Mouse (Mus musculus) cortical plate, adult 2 months (tissue): ENCODE data around the gene Phykpl.

Source experiments
- CTCF ChIP-seq: fragments of 200-500 bp; IDR thresholded peaks from 2 replicates; pipeline ENCODE4 v1.5.1; 2011; ENCODE audit warnings: mild to moderate bottlenecking, control low read depth, low read length; ENCODE audit not compliant: insufficient read depth; ENCODE audit errors: extremely low read depth
- POLR2A ChIP-seq: fragments of 200-500 bp; IDR thresholded peaks from 2 replicates; pipeline ENCODE4 v1.6.1; 2011; ENCODE audit warnings: mild to moderate bottlenecking, low read length, control low read depth; ENCODE audit not compliant: insufficient read depth; ENCODE audit errors: extremely low read depth

DNA sequence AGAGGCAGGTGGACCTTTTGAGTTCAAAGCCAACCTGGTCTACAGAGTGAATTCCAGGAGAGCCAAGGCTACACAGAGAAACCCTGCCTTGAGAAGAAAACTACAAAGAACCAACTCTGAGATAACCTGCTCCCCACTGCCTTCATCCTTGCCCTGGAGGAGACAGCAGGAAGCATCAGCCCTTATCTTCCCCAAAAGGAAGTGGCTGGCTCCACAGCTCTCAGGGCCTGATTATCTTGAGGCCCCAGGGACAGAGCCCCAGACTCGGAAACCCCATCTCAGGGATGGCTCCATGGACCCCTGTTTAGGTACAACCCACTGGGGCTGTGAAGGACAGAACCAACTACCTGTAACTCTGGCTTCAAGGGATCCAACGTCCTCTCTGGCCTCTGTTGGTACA is 40.1 kb upstream of the Phykpl start:
- no peak for TF ChIP-seq POLR2A
- no peak for TF ChIP-seq CTCF
